ENCODE assay signal across 23 mouse cellular contexts in genomic region chr9:14937308-14937707, GRCm38 (mm10). TPM values are rescaled to one million over a fixed set of nuclear protein-coding genes. Genes with fewer than 3 reads are reported as not detected.
DNase-seq lines count a peak whose midpoint lies in the region; ATAC-seq and TF ChIP-seq lines count a peak whose summit lies in the region.
"Had no signal": no experiment of that assay in that cellular context is flagged by ENCODE, and none has a peak within 500 bp of the region (broad histone marks: within the 10 kb centered on the region; RNA-seq: fewer than 3 reads in every experiment).

No protein-coding gene starts in this region.

- peaks cover 12% of the 10 kb centered on the region for H3K4me1 ChIP-seq in limb, embryonic 13.5 days
- H3K4me1 ChIP-seq in limb, embryonic 10.5 days = 0 out of 2 replicates have a peak, but pooled peaks cover 2% of the 10 kb centered on the region
- H3K4me1 ChIP-seq in limb, embryonic 14.5 days (ENCODE audit: control insufficient read depth, insufficient read depth, low read length) = peaks cover 11% of the 10 kb centered on the region
- no peaks in the 10 kb centered on the region for H3K4me1 ChIP-seq in cerebellum, adult 2 months (ENCODE audit: control insufficient read depth, insufficient read depth, low read length)

- no peaks in the 10 kb centered on the region; the same call in 1 of the 2 replicates for H3K27me3 ChIP-seq in limb, embryonic 13.5 days
- no peaks in the 10 kb centered on the region for H3K27me3 ChIP-seq in limb, embryonic 10.5 days (ENCODE audit: low read depth, poor library complexity, severe bottlenecking)
- no peaks in the 10 kb centered on the region for H3K27me3 ChIP-seq in limb, embryonic 14.5 days (ENCODE audit: control insufficient read depth, insufficient read depth, low read length)
- H3K27me3 ChIP-seq in cerebellum, adult 2 months (ENCODE audit: control insufficient read depth, insufficient read depth, low read length) = no peaks in the 10 kb centered on the region
- H3K27me3 ChIP-seq: CH12.LX had no signal

- TF ChIP-seq POLR2A in limb, embryonic 14.5 days (IDR thresholded peaks at IDR 0.05; ENCODE audit: borderline replicate concordance, extremely low read depth, insufficient read depth, insufficient read length) = no peak
- no peak for TF ChIP-seq POLR2A in cerebellum, adult 2 months (IDR thresholded peaks at IDR 0.05; ENCODE audit: borderline replicate concordance, insufficient read depth, low read length)

- TF ChIP-seq CTCF in cerebellum, adult 2 months (IDR thresholded peaks at IDR 0.05; ENCODE audit: borderline replicate concordance, insufficient read depth, low read depth, low read length) = no peak

- WGBS in limb, embryonic 13.5 days = 67% methylated on average over 1 of the region's 1 CpGs
- WGBS in limb, embryonic 10.5 days = 93% methylated on average over 1 of the region's 1 CpGs
- WGBS in limb, embryonic 14.5 days = 60% methylated on average over 1 of the region's 1 CpGs
- 87% methylated on average over 1 of the region's 1 CpGs for WGBS in cerebellum, adult 2 months

- H3K36me3 ChIP-seq in limb, embryonic 13.5 days = no peaks in the 10 kb centered on the region
- H3K36me3 ChIP-seq in limb, embryonic 10.5 days = no peaks in the 10 kb centered on the region
- H3K36me3 ChIP-seq in limb, embryonic 14.5 days (ENCODE audit: control insufficient read depth, insufficient read depth, low read length) = no peaks in the 10 kb centered on the region
- H3K36me3 ChIP-seq: G1E had no signal

- peak; percentile 66; the same call in 1 of the 2 replicates for ATAC-seq in limb, embryonic 13.5 days (ENCODE audit: low FRiP score, low read depth)
- ATAC-seq in limb, embryonic 14.5 days (ENCODE audit: low FRiP score, low read depth) = peak; percentile 55; the same call in 1 of the 2 replicates
- ATAC-seq: activated CD4-positive, CD25-positive, alpha-beta regulatory T cell, adult 4 months; CD4-positive, CD25-positive, alpha-beta regulatory T cell, adult 4 months; Patski had no signal

- no peak for DNase-seq in limb, embryonic 10.5 days (ENCODE audit: low spot score)
- DNase-seq in testis, postnatal 10 days (ENCODE audit: low spot score) = peak; percentile 16
- DNase-seq in testis, postnatal 14 days (ENCODE audit: low spot score) = no peak
- no peak for DNase-seq in limb, embryonic 14.5 days (ENCODE audit: low spot score)
- DNase-seq in cerebellum, adult 2 months = no peak
- DNase-seq: adrenal gland, adult 2 months; adrenal gland, adult 8-10 months; adrenal gland, postnatal 10 days; adrenal gland, postnatal 14 days; adrenal gland, postnatal 25 days; adrenal gland, postnatal 36 days; B cell, adult 2 months; cerebellum, adult 11 months; cerebellum, adult 11-12 months; cerebellum, adult 18-20 months had no signal

- no peak overlapping the region for H3K27ac ChIP-seq in limb, embryonic 13.5 days
- H3K27ac ChIP-seq in limb, embryonic 10.5 days = no peak overlapping the region
- H3K27ac ChIP-seq in limb, embryonic 14.5 days (replicated peaks; ENCODE audit: low read depth, low read length) = no peak overlapping the region
- no peak overlapping the region for H3K27ac ChIP-seq in cerebellum, adult 2 months (ENCODE audit: insufficient read depth, low read length)

- no peak overlapping the region for H3K9ac ChIP-seq in limb, embryonic 13.5 days
- no peak overlapping the region for H3K9ac ChIP-seq in limb, embryonic 14.5 days (ENCODE audit: low read depth, low read length, severe bottlenecking)

- no peak overlapping the region for H3K4me2 ChIP-seq in limb, embryonic 13.5 days (replicated peaks)
- H3K4me2 ChIP-seq in limb, embryonic 14.5 days (replicated peaks; ENCODE audit: low read depth, low read length, severe bottlenecking) = no peak overlapping the region

- no peaks in the 10 kb centered on the region for H3K9me3 ChIP-seq in limb, embryonic 13.5 days
- H3K9me3 ChIP-seq in limb, embryonic 10.5 days (replicated peaks) = no peaks in the 10 kb centered on the region
- no peaks in the 10 kb centered on the region for H3K9me3 ChIP-seq in limb, embryonic 14.5 days (ENCODE audit: control insufficient read depth, low read length)
- H3K9me3 ChIP-seq: G1E had no signal

- H3K4me3 ChIP-seq in limb, embryonic 13.5 days = no peak overlapping the region
- no peak overlapping the region for H3K4me3 ChIP-seq in limb, embryonic 10.5 days
- no peak overlapping the region for H3K4me3 ChIP-seq in limb, embryonic 14.5 days (replicated peaks; ENCODE audit: low read length)
- no peak overlapping the region for H3K4me3 ChIP-seq in cerebellum, adult 2 months (replicated peaks; ENCODE audit: insufficient read depth, low read depth, low read length)

RNA-seq across cellular contexts. Expression of gene Izumo1r, which starts 33.6 kb away (rescaled TPM):
- 0.33 and 0.34 TPM in 2 replicates for polyA plus RNA-seq in limb, embryonic 13.5 days (2015; fragmentation: Nextera tagmentation; extraction: Ambion mirVana)
- polyA plus RNA-seq in limb, embryonic 10.5 days (2016; fragmentation: Nextera tagmentation; extraction: Ambion mirVana) = 0.20 TPM in 1 of 2 replicates, not detected in the other
- 1.1 and 1.6 TPM in 2 replicates for polyA plus RNA-seq in limb, embryonic 14.5 days (2012; rRNA removed)
- 0.43 TPM in 1 of 2 replicates, not detected in the other for polyA plus RNA-seq in limb, embryonic 14.5 days (2014; fragmentation: Nextera tagmentation; extraction: Ambion mirVana)
- not detected in 2 replicates for polyA plus RNA-seq in cerebellum, adult 2 months (2012; rRNA removed)
- polyA plus RNA-seq: brain, embryonic 14.5 days; C2C12; G1E; Patski had no signal
